Mouse (Mus musculus) hindbrain, postnatal 0 days (tissue): ENCODE measurements around the gene Dusp16. TPM values are rescaled to one million over a fixed set of nuclear protein-coding genes. Genes with fewer than 3 reads are reported as not detected.

Experiments
- ATAC-seq: fragments of 200-750 bp; cut with Nextera tagmentation; 2 replicates; pipeline ENCODE4 v1.8.0; 2017; ENCODE audit warnings: mild to moderate bottlenecking, moderate TSS enrichment, moderate library complexity
- DNase-seq: peaks from one replicate; pipeline ENCODE4 v3.0.0-alpha.2; 2015; ENCODE audit warnings: low spot score
- H3K27ac ChIP-seq: fragments of 300-500 bp; sonication (generic); 2 replicates; pipeline ENCODE4 v1.5.1; 2014; ENCODE audit warnings: mild to moderate bottlenecking
- H3K27me3 ChIP-seq: fragments of 300-500 bp; sonication (generic); 2 replicates; pipeline ENCODE4 v1.6.1; 2014; ENCODE audit warnings: low read length, mixed read lengths; ENCODE audit not compliant: insufficient read depth
- H3K36me3 ChIP-seq: fragments of 300-500 bp; sonication (generic); 2 replicates; pipeline ENCODE4 v1.6.1; 2014; ENCODE audit warnings: low read length, mixed read lengths; ENCODE audit not compliant: insufficient read depth
- H3K4me1 ChIP-seq: fragments of 300-500 bp; sonication (generic); 2 replicates; pipeline ENCODE4 v1.6.1; 2014; ENCODE audit warnings: antibody characterized with exemption, low read length, mixed read lengths; ENCODE audit not compliant: insufficient read depth
- H3K4me2 ChIP-seq: fragments of 300-500 bp; sonication (generic); 2 replicates; pipeline ENCODE4 v1.6.1; 2014; ENCODE audit warnings: low read depth, mild to moderate bottlenecking, low read length, moderate library complexity, mixed read lengths
- H3K4me3 ChIP-seq: fragments of 300-500 bp; sonication (generic); 2 replicates; pipeline ENCODE4 v1.5.1; 2014; ENCODE audit warnings: low read length
- H3K9ac ChIP-seq: fragments of 300-500 bp; sonication (generic); replicated peaks from 2 replicates; pipeline ENCODE4 v1.6.1; 2014; ENCODE audit warnings: mild to moderate bottlenecking, low read length, moderate library complexity, mixed read lengths
- H3K9me3 ChIP-seq: fragments of 300-500 bp; sonication (generic); 2 replicates; pipeline ENCODE4 v1.6.1; 2016; ENCODE audit warnings: low read length, mixed read lengths
- CTCF ChIP-seq: IDR thresholded peaks from 2 replicates; pipeline ENCODE4 v1.5.1; 2016; ENCODE audit warnings: antibody characterized with exemption, control low read depth, low read depth
- WGBS: fragments of 180-500 bp; shearing (Covaris S2); extraction: QIAGEN DNeasy Blood & Tissue Kit; methylation state at CpG from one replicate; pipeline ENCODE4 v1.1.7; 2014; 5-methylcytosine and 5-hydroxymethylcytosine counted together
- polyA plus RNA-seq: library from polyadenylated mRNA; unstranded; fragments of >200 nt; fragmentation: Nextera tagmentation; extraction: Ambion mirVana; gene quantifications from 2 replicates; pipeline ENCODE4 v1.2.1, GENCODE M21; 2015
- total RNA-seq: library from RNA; depleted of rRNA; stranded (reverse); fragments of >200 nt; gene quantifications from 2 replicates; pipeline ENCODE4 v1.2.3, GENCODE M21; 2014

The Dusp16 gene
- total and polyA plus RNA-seq, 2 experiments from 2014 or later: 4.1 to 7.8 TPM

DNA sequence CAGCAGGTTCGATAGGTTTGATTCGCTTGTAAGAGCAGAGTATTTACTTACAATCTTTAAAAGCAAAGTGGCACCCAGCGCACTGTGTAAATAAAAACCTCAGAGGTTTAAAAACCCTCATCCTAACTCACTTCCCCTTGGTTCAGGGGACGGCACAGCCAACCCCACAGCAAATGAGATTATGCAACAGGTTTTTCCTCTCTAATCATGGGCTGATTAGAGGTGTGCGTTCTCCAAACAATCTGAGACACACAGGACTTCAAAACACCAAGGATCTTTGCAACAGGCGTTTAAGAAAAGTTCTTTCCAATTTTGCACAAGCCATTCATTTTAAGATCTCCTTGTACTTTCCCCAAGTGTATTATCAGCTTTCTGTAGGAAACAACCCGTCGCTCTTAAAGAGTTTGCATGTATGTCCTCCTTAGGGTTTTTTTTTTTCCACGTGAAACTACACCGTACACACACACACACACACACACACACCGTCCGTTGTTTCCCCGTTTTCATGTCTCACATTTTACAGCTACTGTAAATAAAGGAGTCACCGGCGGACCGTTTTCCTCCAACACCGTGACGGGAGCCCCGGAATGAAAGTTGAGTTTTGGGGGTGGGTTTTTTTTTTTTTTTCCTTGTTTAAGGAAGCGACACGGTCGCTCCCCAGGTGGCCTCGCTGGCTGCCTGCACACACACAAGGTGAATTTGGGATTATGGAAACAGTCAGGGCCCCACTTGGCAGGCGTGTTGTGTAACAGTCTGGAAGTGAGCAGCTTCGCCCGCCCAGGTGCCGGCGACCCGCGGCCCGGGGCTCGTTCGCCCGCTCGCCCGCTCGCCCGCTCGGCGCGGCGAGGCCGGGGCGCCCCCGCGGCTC is 940 bp downstream of the Dusp16 start:
- 1% methylated on average over 42 of the region's 46 CpGs for WGBS
- Histone ChIP-seq H3K9me3 (no peaks in the 10 kb centered on the region), H3K4me1 (peaks cover 3% of the 10 kb centered on the region; the same call in 1 of the 2 replicates), H3K36me3 (no peaks in the 10 kb centered on the region), H3K9ac (peak overlapping the region; percentile 77), H3K4me3 (peak overlapping the region; percentile 76), H3K27me3 (no peaks in the 10 kb centered on the region), H3K27ac (peak overlapping the region; percentile 82), H3K4me2 (peak overlapping the region; percentile 76)
- no peak for TF ChIP-seq CTCF
- ATAC-seq (peak; percentile 33), DNase-seq (peak; percentile 38)

DNA sequence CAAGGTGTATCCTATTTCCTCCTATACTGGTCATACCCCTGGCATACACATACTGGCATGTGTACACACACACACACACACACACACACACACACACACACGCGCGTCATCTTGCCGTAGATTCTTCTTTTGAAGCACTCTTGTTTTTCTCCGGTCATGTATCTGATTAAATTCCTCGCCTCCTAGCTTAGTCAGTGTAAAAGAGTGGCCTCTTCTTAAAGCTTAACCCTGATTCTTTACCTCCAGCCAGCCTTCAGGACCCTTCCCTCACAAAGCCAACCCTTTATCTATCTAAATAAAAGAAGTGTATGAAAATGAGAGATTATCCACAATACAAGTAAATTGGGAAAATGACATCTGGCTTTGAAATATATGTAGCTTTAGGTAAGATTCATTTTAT is 3.3 kb downstream of the Dusp16 start:
- Histone ChIP-seq H3K4me2 (no peak overlapping the region), H3K4me3 (no peak overlapping the region), H3K27me3 (no peaks in the 10 kb centered on the region), H3K4me1 (peaks cover 3% of the 10 kb centered on the region; the same call in 1 of the 2 replicates), H3K27ac (no peak overlapping the region), H3K9me3 (no peaks in the 10 kb centered on the region), H3K9ac (no peak overlapping the region), H3K36me3 (no peaks in the 10 kb centered on the region)
- TF ChIP-seq CTCF: no peak
- ATAC-seq (no peak), DNase-seq (no peak)
- 74% methylated on average over 6 of the region's 6 CpGs for WGBS

DNA sequence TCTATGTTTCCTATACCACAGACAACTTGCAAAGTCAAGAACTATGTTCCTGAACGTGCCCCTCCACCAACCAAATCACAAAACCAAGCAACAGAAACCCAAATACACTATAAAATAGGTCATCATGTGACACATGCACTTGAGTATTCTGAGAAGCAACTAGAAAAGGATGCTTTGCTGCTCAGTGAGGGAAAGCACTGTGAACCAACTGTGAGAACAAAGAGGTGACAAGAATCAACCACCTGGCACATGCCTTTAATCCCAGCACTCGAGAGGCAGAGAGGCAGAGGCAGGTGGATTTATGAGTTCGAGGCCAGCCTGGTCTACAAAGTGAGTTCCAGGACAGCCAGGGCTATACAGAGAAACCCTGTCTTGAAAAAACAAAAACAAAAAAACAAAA is 6.0 kb downstream of the Dusp16 start:
- no peak overlapping the region for H3K4me2 ChIP-seq
- no peak overlapping the region for H3K4me3 ChIP-seq
- peaks cover 3% of the 10 kb centered on the region; the same call in 1 of the 2 replicates for H3K4me1 ChIP-seq
- H3K36me3 ChIP-seq: no peaks in the 10 kb centered on the region
- TF ChIP-seq CTCF: no peak
- H3K27ac ChIP-seq: no peak overlapping the region
- DNase-seq (no peak), ATAC-seq (no peak)
- H3K9ac ChIP-seq: no peak overlapping the region
- no peaks in the 10 kb centered on the region for H3K9me3 ChIP-seq
- H3K27me3 ChIP-seq: no peaks in the 10 kb centered on the region
- WGBS: 74% methylated on average over 3 of the region's 3 CpGs

DNA sequence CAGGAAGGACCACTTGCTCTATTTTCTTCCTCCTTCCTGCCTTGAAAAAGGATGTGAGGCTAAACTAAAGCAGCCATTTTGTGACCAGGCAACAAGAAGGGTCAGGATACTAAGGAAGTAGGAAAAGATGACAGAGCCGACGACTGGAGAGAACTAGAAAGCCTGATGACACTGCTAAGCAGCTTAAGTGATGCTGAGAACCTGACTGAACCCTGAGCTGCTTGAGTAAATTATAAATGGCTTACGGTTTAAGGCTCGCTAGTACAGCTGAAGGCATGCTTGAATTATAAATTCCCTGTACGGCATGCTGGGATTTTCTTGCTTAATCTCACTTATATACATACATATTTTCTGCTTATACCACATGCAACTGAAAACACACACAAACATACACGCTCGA is 9.5 kb downstream of the Dusp16 start:
- no peak for TF ChIP-seq CTCF
- Histone ChIP-seq H3K27me3 (no peaks in the 10 kb centered on the region), H3K4me2 (no peak overlapping the region), H3K9me3 (no peaks in the 10 kb centered on the region), H3K27ac (no peak overlapping the region), H3K36me3 (no peaks in the 10 kb centered on the region), H3K4me3 (no peak overlapping the region), H3K9ac (no peak overlapping the region), H3K4me1 (no peaks in the 10 kb centered on the region)
- DNase-seq: no peak
- ATAC-seq: no peak
- WGBS: 86% methylated on average over 7 of the region's 7 CpGs

DNA sequence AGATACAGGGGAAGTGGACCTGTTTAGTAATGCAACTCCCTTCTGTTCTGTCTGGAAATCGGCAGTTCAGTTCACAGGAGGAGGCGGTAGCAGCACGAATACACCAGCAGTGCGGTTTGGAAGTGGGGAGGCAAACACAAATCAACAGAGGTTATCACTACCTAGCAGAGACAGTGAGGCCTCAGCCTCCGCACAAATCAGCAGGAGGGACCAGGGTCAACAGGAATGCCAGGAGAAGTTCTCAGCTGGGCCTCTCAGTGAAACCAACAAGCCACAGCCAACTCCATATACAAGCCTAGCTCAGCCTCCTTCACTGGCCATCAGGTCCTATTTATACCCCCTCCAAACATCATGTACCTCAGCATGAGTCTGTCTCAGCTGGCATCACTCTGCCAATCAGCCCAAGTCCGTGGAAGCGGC is 10.9 kb downstream of the Dusp16 start:
- Histone ChIP-seq H3K9me3 (no peaks in the 10 kb centered on the region), H3K4me3 (no peak overlapping the region), H3K27me3 (no peaks in the 10 kb centered on the region), H3K4me1 (no peaks in the 10 kb centered on the region), H3K27ac (no peak overlapping the region), H3K9ac (no peak overlapping the region), H3K36me3 (no peaks in the 10 kb centered on the region), H3K4me2 (no peak overlapping the region)
- 77% methylated on average over 7 of the region's 7 CpGs for WGBS
- no peak for DNase-seq
- no peak for ATAC-seq
- no peak for TF ChIP-seq CTCF

DNA sequence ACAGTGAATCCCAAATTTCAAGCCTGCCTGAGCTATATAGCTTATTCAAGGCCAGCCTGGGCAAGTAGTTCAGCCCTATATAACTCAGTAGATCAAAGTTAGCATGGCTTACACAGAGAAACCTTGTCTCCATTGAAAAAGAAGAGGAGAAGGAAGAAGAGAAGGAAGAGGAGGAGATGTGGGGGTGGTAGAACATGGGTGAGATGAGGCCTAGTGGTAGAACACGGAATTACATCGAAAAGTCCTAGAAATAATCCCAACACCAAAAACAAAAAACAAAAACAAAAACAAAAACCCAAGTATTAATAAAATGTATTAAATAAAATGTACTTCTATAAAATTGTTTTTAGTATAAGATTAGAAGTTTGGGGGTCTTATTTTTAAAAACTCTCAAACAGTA is 12.4 kb downstream of the Dusp16 start:
- Histone ChIP-seq H3K27me3 (no peaks in the 10 kb centered on the region), H3K4me1 (no peaks in the 10 kb centered on the region), H3K4me3 (no peak overlapping the region), H3K9ac (no peak overlapping the region), H3K4me2 (no peak overlapping the region), H3K9me3 (no peaks in the 10 kb centered on the region), H3K27ac (no peak overlapping the region), H3K36me3 (no peaks in the 10 kb centered on the region)
- ATAC-seq: no peak
- 61% methylated on average over 2 of the region's 2 CpGs for WGBS
- TF ChIP-seq CTCF: peak; percentile 35
- no peak for DNase-seq

DNA sequence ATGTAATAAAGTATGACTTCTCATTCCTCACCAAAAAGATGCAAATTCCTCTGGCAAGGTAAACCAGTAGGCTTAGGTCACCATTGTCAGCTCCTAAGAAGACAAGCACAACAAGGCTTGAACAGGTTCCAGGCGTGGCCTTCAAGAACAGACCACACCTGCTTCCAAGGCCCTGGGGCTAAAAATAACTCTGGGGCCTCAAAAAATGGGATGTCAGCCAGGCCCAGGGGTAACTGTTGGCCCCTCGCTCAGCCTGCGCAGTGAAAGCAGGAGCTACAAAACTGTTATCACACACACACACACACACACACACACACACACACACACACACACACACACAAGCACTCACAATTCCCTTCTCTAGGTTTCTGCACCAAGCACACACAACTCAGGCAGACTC is 18.5 kb downstream of the Dusp16 start:
- DNase-seq: peak; percentile 21
- Histone ChIP-seq H3K9me3 (no peaks in the 10 kb centered on the region), H3K9ac (no peak overlapping the region), H3K27ac (no peak overlapping the region), H3K4me1 (no peaks in the 10 kb centered on the region), H3K27me3 (no peaks in the 10 kb centered on the region), H3K36me3 (no peaks in the 10 kb centered on the region), H3K4me3 (no peak overlapping the region), H3K4me2 (no peak overlapping the region)
- no peak for ATAC-seq
- 51% methylated on average over 3 of the region's 3 CpGs for WGBS
- TF ChIP-seq CTCF: no peak
